Mouse (Mus musculus) stomach, embryonic 15.5 days (tissue): ENCODE data around the gene Cep63. TPM values are rescaled to one million over a fixed set of nuclear protein-coding genes. Genes with fewer than 3 reads are reported as not detected.
A peak's percentile ranks its signal among the peaks of the same experiment; 100 is the strongest.

ENCODE experiments used
- ATAC-seq: fragments of 200-750 bp; cut with Nextera tagmentation; 2 replicates; pipeline ENCODE4 v1.8.0; 2017; ENCODE audit warnings: low read depth, moderate number of reproducible peaks, moderate TSS enrichment; ENCODE audit not compliant: insufficient read depth, low FRiP score
- H3K27ac ChIP-seq: fragments of 300-500 bp; sonication (generic); 2 replicates; pipeline ENCODE4 v1.5.1; 2015; ENCODE audit warnings: mild to moderate bottlenecking, inconsistent platforms
- H3K27me3 ChIP-seq: fragments of 300-500 bp; sonication (generic); replicated peaks from 2 replicates; pipeline ENCODE4 v1.6.1; 2015; ENCODE audit warnings: inconsistent platforms
- H3K36me3 ChIP-seq: fragments of 300-500 bp; sonication (generic); 2 replicates; pipeline ENCODE4 v1.6.1; 2015; ENCODE audit warnings: inconsistent platforms
- H3K4me1 ChIP-seq: fragments of 300-500 bp; sonication (generic); 2 replicates; pipeline ENCODE4 v1.6.1; 2015; ENCODE audit warnings: inconsistent platforms
- H3K4me2 ChIP-seq: fragments of 300-500 bp; sonication (generic); 2 replicates; pipeline ENCODE4 v1.6.1; 2015; ENCODE audit warnings: mild to moderate bottlenecking, inconsistent platforms
- H3K4me3 ChIP-seq: fragments of 300-500 bp; sonication (generic); replicated peaks from 2 replicates; pipeline ENCODE4 v1.5.1; 2015; ENCODE audit warnings: inconsistent platforms
- H3K9ac ChIP-seq: fragments of 300-500 bp; sonication (generic); 2 replicates; pipeline ENCODE4 v1.6.1; 2015; ENCODE audit warnings: inconsistent platforms
- H3K9me3 ChIP-seq: fragments of 300-500 bp; sonication (generic); 2 replicates; pipeline ENCODE4 v1.6.1; 2016; ENCODE audit warnings: inconsistent platforms
- WGBS: fragments of 180-500 bp; shearing (Covaris S2); methylation state at CpG from one replicate; pipeline ENCODE4 v1.1.7; 2015; 5-methylcytosine and 5-hydroxymethylcytosine counted together
- polyA plus RNA-seq: library from polyadenylated mRNA; unstranded; fragments of >200 nt; fragmentation: Nextera tagmentation; extraction: Ambion mirVana; gene quantifications from 2 replicates; pipeline ENCODE4 v1.2.1, GENCODE M21; 2015

Cep63 gene
- polyA plus RNA-seq, 1 experiment from 2014 or later = 41.0 TPM

DNA sequence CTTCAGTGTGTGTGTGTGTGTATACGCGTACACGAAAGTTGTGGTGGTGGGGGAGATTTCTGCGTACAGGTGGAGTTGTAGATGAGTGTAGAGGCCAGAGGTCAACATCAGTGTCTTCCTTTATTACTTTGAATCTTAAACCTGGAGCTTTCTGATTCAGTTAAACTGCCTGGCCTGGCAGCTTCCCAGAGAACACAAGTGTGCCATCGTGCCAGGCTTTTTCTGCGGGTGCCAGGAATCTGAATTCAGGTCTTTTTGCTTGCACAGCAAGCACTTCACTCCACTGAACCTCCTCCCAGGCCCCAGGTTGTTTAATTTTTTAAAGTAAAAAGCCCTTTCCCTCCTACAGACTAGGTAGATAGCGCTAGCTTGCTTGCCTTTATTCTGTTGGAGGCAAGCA is 1.1 kb upstream of the Cep63 start:
- no peaks in the 10 kb centered on the region for H3K27me3 ChIP-seq
- ATAC-seq = no peak
- H3K36me3 ChIP-seq = no peaks in the 10 kb centered on the region
- peak overlapping the region; percentile 97; the same call in 1 of the 2 replicates for H3K27ac ChIP-seq
- no peak overlapping the region for H3K9ac ChIP-seq
- 65% methylated on average over 7 of the region's 7 CpGs for WGBS
- H3K4me2 ChIP-seq = peak overlapping the region; percentile 62
- no peaks in the 10 kb centered on the region for H3K9me3 ChIP-seq
- peaks cover 14% of the 10 kb centered on the region for H3K4me1 ChIP-seq
- peak overlapping the region; percentile 94; the same call in 1 of the 2 replicates for H3K4me3 ChIP-seq

DNA sequence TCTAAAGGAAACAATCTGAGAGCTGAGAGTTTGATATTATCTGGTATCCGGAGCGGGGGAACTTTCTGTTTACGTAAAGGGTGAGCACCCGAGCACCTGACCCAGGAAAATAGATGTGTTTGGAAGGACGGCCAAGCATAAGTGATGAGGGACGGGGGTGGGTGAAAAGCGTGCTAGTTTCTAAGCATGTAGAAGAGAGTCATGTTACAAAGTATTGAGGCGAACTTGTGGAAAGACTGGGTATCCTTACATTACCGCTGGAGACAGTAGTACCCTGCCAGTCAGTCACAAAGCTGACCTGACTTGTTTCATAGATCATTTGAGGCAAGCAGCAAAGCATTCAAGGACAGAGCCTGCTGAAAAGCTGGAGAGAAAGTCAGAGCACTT is 498 bp upstream of the Cep63 start:
- no peak; the same call in 1 of the 2 replicates for ATAC-seq
- Histone ChIP-seq H3K27ac (peak overlapping the region; percentile 97), H3K27me3 (no peaks in the 10 kb centered on the region), H3K36me3 (no peaks in the 10 kb centered on the region), H3K4me1 (peaks cover 14% of the 10 kb centered on the region), H3K4me2 (peak overlapping the region; percentile 62), H3K9me3 (no peaks in the 10 kb centered on the region), H3K9ac (peak overlapping the region; percentile 52), H3K4me3 (peak overlapping the region; percentile 94)
- WGBS = under 1% methylated on average over 9 of the region's 9 CpGs

DNA sequence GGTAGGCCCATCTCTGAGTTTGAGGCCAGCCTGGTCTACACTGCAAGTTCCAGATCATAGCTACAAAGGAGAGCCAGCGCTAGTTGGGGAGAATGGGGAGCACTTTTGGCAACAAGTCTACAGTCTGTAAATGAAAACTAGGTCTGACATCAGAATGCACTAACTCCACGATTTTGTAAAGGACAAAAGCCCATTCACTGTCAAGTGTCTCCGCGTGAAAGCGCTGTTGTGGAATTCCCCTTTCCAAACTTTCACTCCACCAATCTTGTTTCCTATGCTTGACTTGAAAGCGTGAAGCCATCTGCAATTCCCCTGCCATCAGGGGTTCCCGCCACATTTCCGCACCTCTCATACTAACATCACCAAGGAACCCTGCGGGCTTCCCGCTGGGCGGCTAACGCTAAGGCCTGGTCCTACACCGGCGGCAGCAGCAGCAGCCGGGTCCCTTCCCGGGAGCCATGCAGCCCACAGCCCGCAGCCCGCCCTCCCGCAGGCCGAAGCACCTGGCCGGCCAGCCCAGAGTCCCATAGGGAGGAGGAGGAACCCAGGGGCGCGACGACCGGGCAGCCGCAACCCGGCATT is 842 bp downstream of the Cep63 start:
- H3K36me3 ChIP-seq = no peaks in the 10 kb centered on the region
- H3K27me3 ChIP-seq = no peaks in the 10 kb centered on the region
- H3K9ac ChIP-seq = peak overlapping the region; percentile 99
- ATAC-seq = peak; percentile 58
- WGBS = under 1% methylated on average over 27 of the region's 27 CpGs
- peaks cover 14% of the 10 kb centered on the region for H3K4me1 ChIP-seq
- peak overlapping the region; percentile 97 for H3K27ac ChIP-seq
- no peaks in the 10 kb centered on the region for H3K9me3 ChIP-seq
- H3K4me2 ChIP-seq = peak overlapping the region; percentile 71
- H3K4me3 ChIP-seq = peak overlapping the region; percentile 94

DNA sequence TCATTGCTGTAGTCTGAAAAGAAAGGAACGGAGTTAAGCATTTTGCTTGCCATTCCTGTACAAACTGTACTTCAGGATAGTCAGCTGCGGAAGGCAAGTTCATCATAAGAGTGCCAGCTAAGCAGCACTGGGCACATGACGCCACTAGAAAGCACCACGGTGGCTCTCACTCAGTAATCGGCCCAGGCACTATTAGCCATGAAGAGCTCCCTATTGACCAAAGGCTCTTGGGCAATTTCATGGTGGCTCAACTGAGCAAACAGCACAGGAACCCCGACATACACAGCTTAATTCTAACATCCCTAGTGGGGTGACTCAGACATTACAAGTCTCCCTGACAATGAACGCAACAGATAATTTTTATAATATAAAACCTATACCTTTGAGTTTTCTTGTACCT is 2.8 kb downstream of the Cep63 start:
- no peak for ATAC-seq
- Histone ChIP-seq H3K4me3 (no peak overlapping the region), H3K4me2 (no peak overlapping the region), H3K4me1 (peaks cover 14% of the 10 kb centered on the region), H3K36me3 (no peaks in the 10 kb centered on the region), H3K27ac (no peak overlapping the region), H3K9me3 (no peaks in the 10 kb centered on the region), H3K27me3 (no peaks in the 10 kb centered on the region), H3K9ac (no peak overlapping the region)
- 82% methylated on average over 7 of the region's 7 CpGs for WGBS

DNA sequence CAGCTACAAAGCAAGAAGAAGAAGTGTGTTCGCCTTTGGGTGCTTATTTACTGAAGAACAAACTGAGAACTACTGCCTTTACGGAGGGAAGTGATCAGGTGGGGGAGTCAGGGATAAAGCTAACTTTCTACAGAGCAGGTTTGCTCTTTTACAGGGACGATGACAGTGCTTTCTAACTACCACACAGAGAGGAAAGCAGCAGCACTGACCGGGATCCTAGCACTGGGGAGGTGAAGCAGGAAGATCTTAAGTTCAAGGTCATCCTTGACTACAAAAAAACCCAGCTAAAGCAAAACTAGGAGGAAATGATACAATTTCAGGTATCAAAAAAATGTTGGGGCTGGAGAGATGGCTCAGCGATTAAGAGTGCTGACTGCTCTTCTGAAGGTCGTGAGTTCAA is 3.5 kb downstream of the Cep63 start:
- no peak overlapping the region for H3K27ac ChIP-seq
- ATAC-seq = no peak
- no peaks in the 10 kb centered on the region for H3K27me3 ChIP-seq
- H3K4me2 ChIP-seq = no peak overlapping the region
- H3K9ac ChIP-seq = no peak overlapping the region
- no peaks in the 10 kb centered on the region for H3K36me3 ChIP-seq
- H3K9me3 ChIP-seq = no peaks in the 10 kb centered on the region
- peaks cover 14% of the 10 kb centered on the region for H3K4me1 ChIP-seq
- H3K4me3 ChIP-seq = no peak overlapping the region
- WGBS = 83% methylated on average over 6 of the region's 6 CpGs

DNA sequence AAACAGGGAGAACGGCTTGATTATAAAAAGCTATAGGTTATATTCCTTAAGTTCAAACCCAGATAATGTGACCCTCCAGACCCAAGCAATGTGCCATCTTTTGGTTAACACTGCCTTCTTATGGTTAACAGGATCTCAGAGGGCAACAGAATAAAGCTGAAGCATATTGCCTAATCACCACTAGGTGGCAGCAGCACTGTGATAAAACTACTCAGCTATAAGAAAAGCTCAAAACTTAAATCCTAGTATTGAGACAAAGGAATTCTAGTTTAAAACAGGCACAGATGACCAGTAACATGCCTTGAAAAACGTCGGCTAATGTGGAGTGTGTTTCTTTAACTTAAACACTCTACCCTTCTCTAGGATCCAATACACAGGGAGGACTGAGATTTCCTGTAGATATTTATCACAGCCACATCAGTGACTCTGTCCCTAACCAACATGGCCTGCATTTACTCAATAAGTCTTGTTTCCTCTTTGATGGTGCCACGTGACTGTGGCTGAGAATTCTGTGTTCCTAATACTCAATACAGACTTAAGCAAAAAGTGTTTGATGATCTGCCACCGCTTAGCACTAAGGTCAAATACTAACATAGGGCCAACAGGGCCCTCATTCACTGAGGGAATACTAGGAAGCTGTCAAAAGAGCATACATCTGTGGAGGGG is 4.0 kb downstream of the Cep63 start:
- Histone ChIP-seq H3K27ac (no peak overlapping the region), H3K36me3 (no peaks in the 10 kb centered on the region), H3K9ac (no peak overlapping the region), H3K9me3 (no peaks in the 10 kb centered on the region), H3K27me3 (no peaks in the 10 kb centered on the region), H3K4me2 (no peak overlapping the region), H3K4me3 (no peak overlapping the region), H3K4me1 (peaks cover 10% of the 10 kb centered on the region)
- ATAC-seq = no peak
- WGBS = 34% methylated on average over 5 of the region's 5 CpGs

DNA sequence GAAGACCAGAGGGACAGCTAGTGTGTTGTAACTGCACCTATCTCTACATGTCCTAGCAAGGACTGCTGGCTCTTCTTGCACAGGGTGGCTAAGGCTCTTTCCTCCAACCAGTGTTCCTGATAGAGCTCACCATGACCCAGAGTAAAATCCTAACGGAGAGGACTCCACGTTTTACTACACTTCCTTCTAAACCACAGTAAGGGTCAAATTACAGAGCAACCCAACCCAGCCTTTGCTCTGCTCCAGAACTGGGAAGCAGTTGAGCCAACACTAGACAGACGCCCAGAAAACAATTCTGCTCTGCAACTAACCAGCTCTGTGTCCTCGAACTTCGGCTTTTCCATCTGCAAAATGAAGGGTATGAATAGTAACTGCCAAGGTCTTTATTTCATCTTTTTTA is 4.9 kb downstream of the Cep63 start:
- H3K9ac ChIP-seq = no peak overlapping the region
- no peak overlapping the region for H3K4me2 ChIP-seq
- 51% methylated on average over 5 of the region's 5 CpGs for WGBS
- no peaks in the 10 kb centered on the region for H3K27me3 ChIP-seq
- peaks cover 3% of the 10 kb centered on the region; the same call in 1 of the 2 replicates for H3K36me3 ChIP-seq
- no peaks in the 10 kb centered on the region for H3K9me3 ChIP-seq
- H3K27ac ChIP-seq = no peak overlapping the region
- peaks cover 7% of the 10 kb centered on the region; the same call in 1 of the 2 replicates for H3K4me1 ChIP-seq
- no peak for ATAC-seq
- no peak overlapping the region for H3K4me3 ChIP-seq

DNA sequence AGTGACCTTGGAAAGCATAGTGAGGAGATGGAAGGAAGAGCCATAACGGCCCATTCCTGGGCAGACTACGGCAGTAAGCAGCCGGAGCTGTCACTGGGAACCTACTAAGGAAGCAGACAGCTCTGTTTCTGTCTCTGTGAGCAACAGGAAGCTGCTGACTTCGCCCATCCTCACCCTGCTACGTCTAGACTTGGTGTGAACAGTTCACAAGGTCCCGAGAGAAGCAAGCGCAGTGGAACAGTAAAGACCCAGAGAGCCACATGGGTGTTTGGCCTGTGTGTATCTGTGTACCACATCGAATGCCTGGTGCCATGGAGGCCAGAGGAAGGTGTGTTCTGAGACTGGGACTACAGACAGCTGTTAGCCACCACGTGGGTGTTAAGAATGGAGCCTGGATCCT is 10.1 kb downstream of the Cep63 start:
- H3K4me1 ChIP-seq = no peaks in the 10 kb centered on the region
- H3K9ac ChIP-seq = no peak overlapping the region
- H3K27ac ChIP-seq = no peak overlapping the region
- no peaks in the 10 kb centered on the region for H3K27me3 ChIP-seq
- no peak overlapping the region for H3K4me2 ChIP-seq
- peaks cover 17% of the 10 kb centered on the region; the same call in 1 of the 2 replicates for H3K36me3 ChIP-seq
- no peak overlapping the region for H3K4me3 ChIP-seq
- no peak for ATAC-seq
- H3K9me3 ChIP-seq = no peaks in the 10 kb centered on the region
- WGBS = 73% methylated on average over 9 of the region's 9 CpGs

DNA sequence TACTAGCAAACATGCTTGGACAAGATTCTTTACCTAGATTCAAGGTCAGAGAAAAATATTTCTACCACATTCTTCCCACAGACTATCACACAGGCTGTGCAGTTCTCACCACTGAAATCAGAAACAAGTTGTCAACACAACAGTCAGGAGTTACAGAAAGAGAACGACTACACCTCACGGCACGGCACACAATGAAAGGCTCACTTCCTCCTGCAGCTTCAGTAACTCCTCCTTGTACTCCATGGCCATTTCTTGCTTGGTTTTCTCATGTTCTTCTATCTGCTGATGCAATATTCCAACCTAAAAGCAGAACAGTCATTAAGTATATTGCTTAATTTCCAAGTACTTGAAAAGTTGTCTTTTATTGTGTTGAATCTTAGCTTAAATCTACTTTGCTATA is 11.3 kb downstream of the Cep63 start:
- Histone ChIP-seq H3K36me3 (peaks cover 17% of the 10 kb centered on the region; the same call in 1 of the 2 replicates), H3K4me3 (no peak overlapping the region), H3K27ac (no peak overlapping the region), H3K9ac (no peak overlapping the region), H3K4me1 (no peaks in the 10 kb centered on the region), H3K4me2 (no peak overlapping the region), H3K9me3 (no peaks in the 10 kb centered on the region), H3K27me3 (no peaks in the 10 kb centered on the region)
- 79% methylated on average over 3 of the region's 3 CpGs for WGBS
- no peak for ATAC-seq

DNA sequence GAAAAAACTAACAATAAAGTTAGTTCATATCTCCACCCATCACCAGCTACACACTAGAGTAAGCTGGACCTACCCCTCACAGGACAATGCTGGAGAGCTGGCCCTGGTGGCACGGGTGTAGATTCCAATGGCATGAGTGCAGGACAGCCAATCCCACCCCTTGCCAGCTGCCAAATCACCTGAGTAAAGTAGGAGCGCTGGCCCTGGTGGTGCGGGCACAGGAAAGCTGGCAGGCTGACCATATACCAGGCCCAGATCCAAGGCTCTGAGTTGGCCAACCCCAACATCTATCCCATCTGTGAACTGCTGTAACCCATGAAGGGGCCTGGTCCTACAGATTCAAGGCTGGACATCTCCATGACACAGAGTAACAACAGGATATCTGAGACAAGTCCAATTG is 17.1 kb downstream of the Cep63 start:
- 93% methylated on average over 3 of the region's 3 CpGs for WGBS
- ATAC-seq = no peak
- H3K36me3 ChIP-seq = peaks cover 15% of the 10 kb centered on the region; the same call in 1 of the 2 replicates
- no peak overlapping the region for H3K4me3 ChIP-seq
- no peaks in the 10 kb centered on the region for H3K27me3 ChIP-seq
- no peaks in the 10 kb centered on the region for H3K9me3 ChIP-seq
- H3K9ac ChIP-seq = no peak overlapping the region
- H3K4me2 ChIP-seq = no peak overlapping the region
- H3K27ac ChIP-seq = no peak overlapping the region
- H3K4me1 ChIP-seq = no peaks in the 10 kb centered on the region

DNA sequence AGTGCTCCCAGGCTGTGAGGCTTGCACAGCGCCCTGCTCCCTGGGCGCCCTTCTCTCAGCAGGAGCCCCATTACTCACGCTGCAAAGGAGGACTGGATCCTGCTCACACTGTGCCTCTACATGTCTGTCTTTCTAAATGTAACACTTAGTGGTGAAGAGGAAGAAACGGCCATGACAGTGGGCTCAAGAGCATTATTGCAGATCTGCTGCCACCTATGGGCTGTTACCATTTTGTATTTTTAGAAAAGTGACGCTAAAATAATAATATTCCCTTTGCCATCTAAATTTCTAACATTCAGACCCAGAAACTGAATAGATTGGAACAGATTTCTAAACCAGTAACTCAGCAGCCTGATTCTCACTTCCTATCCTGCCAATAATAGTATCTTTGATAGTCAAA is 18.9 kb downstream of the Cep63 start:
- no peaks in the 10 kb centered on the region for H3K9me3 ChIP-seq
- H3K27ac ChIP-seq = no peak overlapping the region
- H3K27me3 ChIP-seq = no peaks in the 10 kb centered on the region
- peaks cover 4% of the 10 kb centered on the region; the same call in 1 of the 2 replicates for H3K36me3 ChIP-seq
- 72% methylated on average over 5 of the region's 5 CpGs for WGBS
- H3K4me1 ChIP-seq = no peaks in the 10 kb centered on the region
- H3K4me2 ChIP-seq = no peak overlapping the region
- ATAC-seq = no peak
- no peak overlapping the region for H3K4me3 ChIP-seq
- no peak overlapping the region for H3K9ac ChIP-seq

DNA sequence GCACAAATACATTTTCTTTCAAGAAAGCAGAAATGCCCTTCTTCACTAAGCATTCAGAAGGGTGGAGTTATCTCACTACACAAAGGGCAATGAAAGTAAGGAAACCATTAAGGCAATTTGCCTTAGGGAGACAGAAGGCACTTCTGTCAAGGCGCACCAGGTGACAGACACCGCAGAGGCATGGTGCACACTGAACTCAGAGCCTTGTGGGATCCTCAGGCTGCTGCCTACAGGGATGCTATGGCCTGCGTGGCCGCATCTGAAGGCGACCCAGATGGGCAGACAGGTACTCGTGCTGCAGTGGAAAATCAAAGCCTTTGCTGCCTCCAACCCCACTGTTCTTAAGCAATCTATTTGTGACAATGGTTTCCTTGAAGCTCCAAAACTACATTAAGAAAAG is 21.2 kb downstream of the Cep63 start:
- Histone ChIP-seq H3K27ac (no peak overlapping the region), H3K27me3 (no peaks in the 10 kb centered on the region), H3K9me3 (no peaks in the 10 kb centered on the region), H3K36me3 (peaks cover 4% of the 10 kb centered on the region; the same call in 1 of the 2 replicates), H3K9ac (no peak overlapping the region), H3K4me3 (no peak overlapping the region), H3K4me2 (no peak overlapping the region), H3K4me1 (no peaks in the 10 kb centered on the region)
- WGBS = 92% methylated on average over 6 of the region's 6 CpGs
- no peak for ATAC-seq
